Mouse (Mus musculus) hindbrain, embryonic 14.5 days (tissue): ENCODE measurements at regions not wholly inside any gene's neighbourhood (a gene's known extent, or its start where the extent isn't known, plus 50 kb on each side); places are given as distances from the start of the nearest gene placed in this dataset.

Experiments used
- ATAC-seq: fragments of 200-750 bp; cut with Nextera tagmentation; 2 replicates; pipeline ENCODE4 v1.8.0; 2017; ENCODE audit warnings: moderate number of reproducible peaks, mild to moderate bottlenecking, moderate TSS enrichment, moderate library complexity; ENCODE audit not compliant: low FRiP score
- DNase-seq: peaks from one replicate; pipeline ENCODE4 v3.0.0-alpha.2; 2015; ENCODE audit warnings: low spot score
- H3K27ac ChIP-seq: fragments of 300-500 bp; sonication (generic); 2 replicates; pipeline ENCODE4 v1.5.1; 2014; ENCODE audit warnings: mild to moderate bottlenecking, moderate library complexity
- H3K27me3 ChIP-seq: fragments of 300-500 bp; sonication (generic); 2 replicates; pipeline ENCODE4 v1.6.1; 2014; ENCODE audit warnings: mild to moderate bottlenecking, low read length, mixed read lengths; ENCODE audit not compliant: control insufficient read depth, insufficient read depth
- H3K36me3 ChIP-seq: fragments of 300-500 bp; sonication (generic); replicated peaks from 2 replicates; pipeline ENCODE4 v1.6.1; 2014; ENCODE audit not compliant: control insufficient read depth, insufficient read depth
- H3K4me1 ChIP-seq: fragments of 300-500 bp; sonication (generic); replicated peaks from 2 replicates; pipeline ENCODE4 v1.6.1; 2014; ENCODE audit warnings: antibody characterized with exemption, low read length, mixed read lengths; ENCODE audit not compliant: control insufficient read depth, insufficient read depth
- H3K4me2 ChIP-seq: fragments of 300-500 bp; sonication (generic); replicated peaks from 2 replicates; pipeline ENCODE4 v1.6.1; 2014; ENCODE audit warnings: mild to moderate bottlenecking, moderate library complexity
- H3K4me3 ChIP-seq: fragments of 300-500 bp; sonication (generic); replicated peaks from 2 replicates; pipeline ENCODE4 v1.5.1; 2014; ENCODE audit warnings: mild to moderate bottlenecking, low read length
- H3K9ac ChIP-seq: fragments of 300-500 bp; sonication (generic); 2 replicates; pipeline ENCODE4 v1.6.1; 2014
- H3K9me3 ChIP-seq: fragments of 300-500 bp; sonication (generic); 2 replicates; pipeline ENCODE4 v1.6.1; 2016; ENCODE audit warnings: low read length; ENCODE audit not compliant: control insufficient read depth
- WGBS: fragments of 180-500 bp; shearing (Covaris S2); extraction: QIAGEN DNeasy Blood & Tissue Kit; methylation state at CpG from one replicate; pipeline ENCODE4 v1.1.7; 2014; 5-methylcytosine and 5-hydroxymethylcytosine counted together

DNA sequence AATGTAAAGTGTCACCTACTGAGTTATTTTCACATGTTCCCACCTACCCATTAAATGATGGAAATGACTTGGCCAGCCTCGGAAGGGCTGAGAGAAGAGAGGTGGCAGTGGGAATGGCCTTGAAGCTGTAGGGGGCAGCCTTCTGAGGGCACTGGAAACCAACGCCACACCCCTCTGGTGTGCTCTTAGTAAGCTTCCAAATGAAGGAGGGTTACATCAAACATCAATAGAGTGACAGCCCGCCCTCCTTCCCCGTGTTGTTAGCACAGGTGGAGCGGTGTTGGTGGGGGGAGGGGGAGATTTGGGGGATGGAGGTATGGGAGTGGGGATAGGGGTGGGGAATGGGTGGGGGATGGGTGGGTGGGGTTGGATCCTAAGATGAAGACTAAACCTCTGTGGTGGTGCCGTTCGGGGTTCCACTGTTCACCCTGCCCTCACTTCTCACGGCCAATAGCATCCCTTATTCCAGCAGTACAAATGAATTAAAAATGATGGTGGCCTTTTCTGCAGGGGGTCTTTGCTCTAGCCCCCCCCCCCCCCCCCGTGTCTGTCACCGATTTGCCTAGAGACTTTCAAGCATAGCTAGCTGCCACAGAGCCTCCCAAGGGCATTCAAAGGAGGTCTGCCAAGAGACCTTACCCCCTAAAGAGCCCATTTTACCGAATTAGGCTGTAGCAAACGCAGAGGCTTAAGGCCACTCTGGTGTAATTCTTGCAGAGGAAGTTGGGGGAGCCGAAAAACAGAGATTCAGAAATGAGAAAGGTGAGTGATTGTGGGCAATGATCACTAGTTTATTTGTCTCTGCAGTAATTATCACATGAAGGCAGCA is 267.4 kb upstream of the Kazn start:
- Histone ChIP-seq H3K4me2 (no peak overlapping the region), H3K9me3 (no peaks in the 10 kb centered on the region), H3K4me3 (no peak overlapping the region), H3K27me3 (no peaks in the 10 kb centered on the region), H3K4me1 (peaks cover 5% of the 10 kb centered on the region; the same call in 1 of the 2 replicates), H3K9ac (no peak overlapping the region), H3K27ac (no peak overlapping the region), H3K36me3 (no peaks in the 10 kb centered on the region)
- WGBS = 9% methylated on average over 12 of the region's 13 CpGs
- ATAC-seq (no peak; the same call in 1 of the 2 replicates), DNase-seq (no peak)

DNA sequence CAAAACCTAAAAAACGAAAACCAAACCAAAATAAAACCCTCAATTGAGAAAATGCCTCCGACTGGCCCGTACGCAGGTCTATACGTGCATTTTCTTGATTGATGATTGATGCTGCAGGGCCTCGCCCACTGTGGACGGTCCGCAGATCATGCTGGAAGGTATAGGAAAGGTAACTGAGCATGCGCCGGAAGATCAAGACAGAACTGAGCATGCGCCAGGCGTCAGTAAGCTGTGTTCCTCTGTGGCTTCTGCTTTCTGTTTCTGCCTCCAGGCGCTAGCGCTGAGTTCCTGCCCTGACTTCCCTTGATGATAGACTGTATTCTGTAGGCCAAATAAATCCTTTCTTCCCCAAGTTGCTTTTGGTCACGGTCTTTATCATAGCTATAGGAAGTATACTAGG is 264.6 kb upstream of the Kazn start:
- ATAC-seq = no peak
- H3K27ac ChIP-seq = no peak overlapping the region
- 94% methylated on average over 15 of the region's 15 CpGs for WGBS

GRCm38 (mm10) chr4:142501177-142501576 is 262.0 kb upstream of the Kazn start:
- no peak for DNase-seq

More for the DNA sequence above, 264.6 kb upstream of the Kazn start:
- Histone ChIP-seq H3K9ac (no peak overlapping the region), H3K9me3 (no peaks in the 10 kb centered on the region), H3K4me2 (no peak overlapping the region), H3K4me3 (no peak overlapping the region), H3K27me3 (no peaks in the 10 kb centered on the region), H3K4me1 (peaks cover 8% of the 10 kb centered on the region; the same call in 1 of the 2 replicates), H3K36me3 (no peaks in the 10 kb centered on the region)
- no peak for DNase-seq

GRCm38 (mm10) chr4:142500541-142500940 is 261.3 kb upstream of the Kazn start:
- Histone ChIP-seq H3K27ac (no peak overlapping the region), H3K4me2 (no peak overlapping the region), H3K27me3 (no peaks in the 10 kb centered on the region), H3K9me3 (no peaks in the 10 kb centered on the region), H3K9ac (no peak overlapping the region), H3K4me3 (no peak overlapping the region), H3K36me3 (no peaks in the 10 kb centered on the region), H3K4me1 (0 out of 2 replicates have a peak, but pooled peaks cover 3% of the 10 kb centered on the region)
- no peak for DNase-seq
- ATAC-seq = no peak
- 67% methylated on average over 7 of the region's 7 CpGs for WGBS

More at GRCm38 (mm10) chr4:142501177-142501576, 262.0 kb upstream of the Kazn start:
- Histone ChIP-seq H3K4me3 (no peak overlapping the region), H3K4me1 (0 out of 2 replicates have a peak, but pooled peaks cover 3% of the 10 kb centered on the region), H3K9me3 (no peaks in the 10 kb centered on the region), H3K27ac (no peak overlapping the region), H3K36me3 (no peaks in the 10 kb centered on the region), H3K4me2 (no peak overlapping the region), H3K9ac (no peak overlapping the region), H3K27me3 (no peaks in the 10 kb centered on the region)
- ATAC-seq = no peak
- WGBS = 65% methylated on average over 8 of the region's 8 CpGs

- Histone ChIP-seq H3K4me1 (0 out of 2 replicates have a peak, but pooled peaks cover 3% of the 10 kb centered on the region), H3K4me2 (no peak overlapping the region), H3K4me3 (no peak overlapping the region), H3K27ac (no peak overlapping the region), H3K36me3 (no peaks in the 10 kb centered on the region), H3K27me3 (no peaks in the 10 kb centered on the region), H3K9ac (no peak overlapping the region), H3K9me3 (no peaks in the 10 kb centered on the region)
- ATAC-seq = no peak; the same call in 1 of the 2 replicates
- no peak for DNase-seq
- 51% methylated on average over 12 of the region's 12 CpGs for WGBS
Observed at GRCm38 (mm10) chr4:142496605-142497004, 257.4 kb upstream of the Kazn start.

- ATAC-seq (no peak), DNase-seq (no peak)
- Histone ChIP-seq H3K36me3 (no peaks in the 10 kb centered on the region), H3K4me2 (no peak overlapping the region), H3K4me1 (no peaks in the 10 kb centered on the region), H3K9me3 (no peaks in the 10 kb centered on the region), H3K27ac (no peak overlapping the region), H3K4me3 (no peak overlapping the region), H3K27me3 (no peaks in the 10 kb centered on the region), H3K9ac (no peak overlapping the region)
- WGBS = 78% methylated on average over 10 of the region's 10 CpGs
Observed at GRCm38 (mm10) chr4:142492926-142493492, 253.8 kb upstream of the Kazn start.

DNA sequence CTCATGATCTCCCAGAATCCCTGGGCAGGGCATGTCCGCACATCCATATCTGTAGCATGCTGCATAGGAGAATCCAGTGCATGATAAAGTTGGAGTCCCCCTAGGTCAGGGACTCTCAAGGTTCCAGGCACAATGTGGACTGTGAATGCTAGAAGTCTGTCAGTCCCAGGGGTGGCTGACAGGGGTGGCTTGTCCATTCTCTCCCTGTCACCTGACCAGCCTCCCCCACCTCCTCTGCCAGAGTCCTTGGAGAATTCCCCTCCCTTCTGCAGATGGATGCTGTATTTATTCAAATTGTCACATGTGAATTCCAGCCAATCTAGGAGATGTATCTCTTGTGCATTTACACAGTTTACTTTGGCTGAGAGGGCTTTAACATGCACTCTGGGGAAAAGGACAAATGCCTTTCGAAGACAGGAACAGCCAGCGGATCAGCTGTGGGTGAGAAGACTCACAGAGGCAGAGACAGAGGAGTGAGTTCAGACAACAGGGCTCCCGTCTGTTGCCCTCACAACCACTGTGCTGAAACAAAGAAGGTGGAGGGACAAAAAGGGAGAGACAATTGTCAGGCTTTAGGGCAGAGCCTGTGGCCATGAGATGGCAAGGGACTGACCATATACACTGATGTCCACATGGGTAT is 246.7 kb upstream of the Kazn start:
- Histone ChIP-seq H3K4me2 (no peak overlapping the region), H3K27me3 (no peaks in the 10 kb centered on the region), H3K9ac (no peak overlapping the region), H3K4me3 (no peak overlapping the region), H3K4me1 (no peaks in the 10 kb centered on the region), H3K9me3 (no peaks in the 10 kb centered on the region), H3K27ac (no peak overlapping the region), H3K36me3 (no peaks in the 10 kb centered on the region)
- WGBS = 45% methylated on average over 4 of the region's 4 CpGs
- DNase-seq (no peak), ATAC-seq (peak; percentile 31; the same call in 1 of the 2 replicates)

DNA sequence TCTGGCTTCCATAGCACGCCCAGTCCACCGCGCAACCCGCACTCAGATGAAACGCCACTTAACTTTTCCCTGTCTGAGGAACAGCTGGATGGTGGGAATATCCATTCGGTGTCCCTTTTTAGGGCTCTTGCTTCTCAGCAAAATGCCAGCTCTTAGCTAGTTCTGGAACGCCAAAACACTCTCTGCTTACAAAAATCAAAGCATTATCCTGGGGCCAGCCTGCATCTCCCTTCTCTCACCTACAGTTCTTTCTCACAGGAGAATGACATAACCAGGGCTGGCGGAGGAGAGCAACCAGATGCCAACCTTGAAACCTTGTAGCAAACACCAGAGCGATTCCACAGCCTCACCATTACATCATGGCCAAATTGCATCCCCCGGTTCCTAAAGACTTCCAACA is 236.4 kb upstream of the Kazn start:
- Histone ChIP-seq H3K27ac (no peak overlapping the region), H3K27me3 (no peaks in the 10 kb centered on the region), H3K4me1 (peaks cover 28% of the 10 kb centered on the region), H3K9ac (peak overlapping the region; percentile 37; the same call in 1 of the 2 replicates), H3K4me2 (peak overlapping the region; percentile 44), H3K4me3 (peak overlapping the region; percentile 26), H3K9me3 (no peaks in the 10 kb centered on the region), H3K36me3 (no peaks in the 10 kb centered on the region)
- DNase-seq (no peak), ATAC-seq (no peak)
- 75% methylated on average over 10 of the region's 10 CpGs for WGBS

GRCm38 (mm10) chr4:142474626-142475025 is 235.4 kb upstream of the Kazn start:
- WGBS = 79% methylated on average over 7 of the region's 7 CpGs
- ATAC-seq (no peak), DNase-seq (no peak)
- H3K9me3 ChIP-seq = no peaks in the 10 kb centered on the region
- H3K4me3 ChIP-seq = no peak overlapping the region; the same call in 1 of the 2 replicates
- no peak overlapping the region for H3K9ac ChIP-seq
- peaks cover 28% of the 10 kb centered on the region for H3K4me1 ChIP-seq
- H3K27ac ChIP-seq = no peak overlapping the region
- peak overlapping the region; percentile 44 for H3K4me2 ChIP-seq
- H3K36me3 ChIP-seq = no peaks in the 10 kb centered on the region
- H3K27me3 ChIP-seq = no peaks in the 10 kb centered on the region
